Mouse (Mus musculus): ENCODE data around the gene Gm9970. TPM values are rescaled to one million over a fixed set of nuclear protein-coding genes. Genes with fewer than 3 reads are reported as not detected.
A peak's percentile ranks its signal among the peaks of the same experiment; 100 is the strongest.
"Not testable (repeated sequence)": the region's sequence is repeated elsewhere in the genome, so short reads cannot be mapped to it uniquely, and the experiment has no call there.

Gm9970 gene
- polyA plus RNA-seq, 1 experiment from 2014 or later: 0.60 TPM

- Histone ChIP-seq H3K36me3 (ENCODE audit: control insufficient read depth, insufficient read depth, low read length) (no peaks in the 10 kb centered on the region), H3K27me3 (ENCODE audit: control insufficient read depth, insufficient read depth, low read depth, low read length) (no peaks in the 10 kb centered on the region), H3K27ac (ENCODE audit: low read length) (0 out of 2 replicates have a peak overlapping the region, but pooled peaks have one; percentile 27), H3K4me3 (ENCODE audit: low read length) (no peak overlapping the region), H3K9me3 (ENCODE audit: control insufficient read depth, low read length) (no peaks in the 10 kb centered on the region), H3K9ac (ENCODE audit: low read length) (no peak overlapping the region), H3K4me1 (replicated peaks; ENCODE audit: control insufficient read depth, insufficient read depth, low read length) (peaks cover 10% of the 10 kb centered on the region), H3K4me2 (ENCODE audit: low read depth, low read length) (peak overlapping the region; percentile 76)
- 55% methylated on average over 7 of the region's 7 CpGs for WGBS
- ATAC-seq (ENCODE audit: low read depth): no peak
Measured at GRCm38 (mm10) chr5:31218294-31218693, 22.7 kb downstream of the Gm9970 start.

- not testable (repeated sequence) for ATAC-seq (ENCODE audit: low read depth); H3K4me2 ChIP-seq (ENCODE audit: low read depth, low read length); H3K27ac ChIP-seq (ENCODE audit: low read length); H3K4me3 ChIP-seq (ENCODE audit: low read length); H3K9ac ChIP-seq (ENCODE audit: low read length); H3K27me3 ChIP-seq (ENCODE audit: control insufficient read depth, insufficient read depth, low read depth, low read length); H3K36me3 ChIP-seq (ENCODE audit: control insufficient read depth, insufficient read depth, low read length); H3K9me3 ChIP-seq (ENCODE audit: control insufficient read depth, low read length)
- peaks cover 10% of the 10 kb centered on the region for H3K4me1 ChIP-seq (replicated peaks; ENCODE audit: control insufficient read depth, insufficient read depth, low read length)
- WGBS: 87% methylated on average over 6 of the region's 6 CpGs
Measured at GRCm38 (mm10) chr5:31216554-31216953, 24.5 kb downstream of the Gm9970 start.

- 87% methylated on average over 6 of the region's 6 CpGs for WGBS
- no peak overlapping the region for H3K27ac ChIP-seq (ENCODE audit: low read length)
- no peak overlapping the region for H3K4me3 ChIP-seq (ENCODE audit: low read length)
- H3K9me3 ChIP-seq (ENCODE audit: control insufficient read depth, low read length): peaks cover 4% of the 10 kb centered on the region
- no peak for ATAC-seq (ENCODE audit: low read depth)
- peaks cover 11% of the 10 kb centered on the region for H3K4me1 ChIP-seq (replicated peaks; ENCODE audit: control insufficient read depth, insufficient read depth, low read length)
- H3K9ac ChIP-seq (ENCODE audit: low read length): no peak overlapping the region
- no peaks in the 10 kb centered on the region for H3K27me3 ChIP-seq (ENCODE audit: control insufficient read depth, insufficient read depth, low read depth, low read length)
- no peak overlapping the region for H3K4me2 ChIP-seq (ENCODE audit: low read depth, low read length)
- peaks cover 43% of the 10 kb centered on the region for H3K36me3 ChIP-seq (ENCODE audit: control insufficient read depth, insufficient read depth, low read length)
Measured at GRCm38 (mm10) chr5:31204421-31204820, 36.6 kb downstream of the Gm9970 start.

GRCm38 (mm10) chr5:31203866-31204265 lies 37.2 kb downstream of the Gm9970 start:
- Histone ChIP-seq H3K4me1 (replicated peaks; ENCODE audit: control insufficient read depth, insufficient read depth, low read length) (peaks cover 11% of the 10 kb centered on the region), H3K4me3 (ENCODE audit: low read length) (no peak overlapping the region), H3K4me2 (ENCODE audit: low read depth, low read length) (no peak overlapping the region), H3K27me3 (ENCODE audit: control insufficient read depth, insufficient read depth, low read depth, low read length) (no peaks in the 10 kb centered on the region), H3K9ac (ENCODE audit: low read length) (no peak overlapping the region), H3K27ac (ENCODE audit: low read length) (no peak overlapping the region), H3K36me3 (ENCODE audit: control insufficient read depth, insufficient read depth, low read length) (peaks cover 49% of the 10 kb centered on the region), H3K9me3 (ENCODE audit: control insufficient read depth, low read length) (peaks cover 4% of the 10 kb centered on the region)
- 92% methylated on average over 2 of the region's 2 CpGs for WGBS
- ATAC-seq (ENCODE audit: low read depth): no peak

GRCm38 (mm10) chr5:31202933-31203332 lies 38.1 kb downstream of the Gm9970 start:
- Histone ChIP-seq H3K9ac (ENCODE audit: low read length) (peak overlapping the region; percentile 78), H3K36me3 (ENCODE audit: control insufficient read depth, insufficient read depth, low read length) (peaks cover 58% of the 10 kb centered on the region), H3K27me3 (ENCODE audit: control insufficient read depth, insufficient read depth, low read depth, low read length) (no peaks in the 10 kb centered on the region), H3K4me3 (ENCODE audit: low read length) (peak overlapping the region; percentile 80), H3K9me3 (ENCODE audit: control insufficient read depth, low read length) (peaks cover 4% of the 10 kb centered on the region), H3K27ac (ENCODE audit: low read length) (peak overlapping the region; percentile 83; the same call in 1 of the 2 replicates), H3K4me1 (replicated peaks; ENCODE audit: control insufficient read depth, insufficient read depth, low read length) (peaks cover 11% of the 10 kb centered on the region), H3K4me2 (ENCODE audit: low read depth, low read length) (peak overlapping the region; percentile 81)
- ATAC-seq (ENCODE audit: low read depth): no peak
- WGBS: 83% methylated on average over 7 of the region's 7 CpGs

- Histone ChIP-seq H3K9ac (ENCODE audit: low read length) (peak within 1 kb of the TSS; percentile 91), H3K4me2 (ENCODE audit: low read depth, low read length) (peak within 1 kb of the TSS; percentile 81), H3K4me3 (ENCODE audit: low read length) (peak within 1 kb of the TSS; percentile 80), H3K27ac (ENCODE audit: low read length) (peak within 1 kb of the TSS; percentile 83), H3K4me1 (replicated peaks; ENCODE audit: control insufficient read depth, insufficient read depth, low read length) (peaks cover 11% of the 10 kb centered on the region), H3K27me3 (ENCODE audit: control insufficient read depth, insufficient read depth, low read depth, low read length) (no peaks in the 10 kb centered on the region), H3K36me3 (ENCODE audit: control insufficient read depth, insufficient read depth, low read length) (peaks cover 59% of the 10 kb centered on the region), H3K9me3 (ENCODE audit: control insufficient read depth, low read length) (peaks cover 4% of the 10 kb centered on the region)
- under 1% methylated on average over 52 of the region's 53 CpGs for WGBS
- peak; percentile 98 for ATAC-seq (ENCODE audit: low read depth)
Measured at GRCm38 (mm10) chr5:31201742-31202590, 39.1 kb downstream of the Gm9970 start, which contains the start of gene Zfp513. Zfp513 (minus strand) TSS chr5:31202303.

GRCm38 (mm10) chr5:31201042-31201741 lies 39.8 kb downstream of the Gm9970 start:
- peak overlapping the region; percentile 80 for H3K4me3 ChIP-seq (ENCODE audit: low read length)
- H3K9ac ChIP-seq (ENCODE audit: low read length): peak overlapping the region; percentile 91
- no peak for ATAC-seq (ENCODE audit: low read depth)
- H3K4me2 ChIP-seq (ENCODE audit: low read depth, low read length): peak overlapping the region; percentile 62
- H3K27me3 ChIP-seq (ENCODE audit: control insufficient read depth, insufficient read depth, low read depth, low read length): no peaks in the 10 kb centered on the region
- H3K9me3 ChIP-seq (ENCODE audit: control insufficient read depth, low read length): peaks cover 4% of the 10 kb centered on the region
- WGBS: 10% methylated on average over 13 of the region's 13 CpGs
- H3K27ac ChIP-seq (ENCODE audit: low read length): peak overlapping the region; percentile 65
- H3K36me3 ChIP-seq (ENCODE audit: control insufficient read depth, insufficient read depth, low read length): peaks cover 63% of the 10 kb centered on the region
- H3K4me1 ChIP-seq (replicated peaks; ENCODE audit: control insufficient read depth, insufficient read depth, low read length): peaks cover 11% of the 10 kb centered on the region

- Histone ChIP-seq H3K36me3 (ENCODE audit: control insufficient read depth, insufficient read depth, low read length) (peaks cover 66% of the 10 kb centered on the region), H3K4me3 (ENCODE audit: low read length) (peak overlapping the region; percentile 80; the same call in 1 of the 2 replicates), H3K9ac (ENCODE audit: low read length) (no peak overlapping the region), H3K4me2 (ENCODE audit: low read depth, low read length) (peak overlapping the region; percentile 62), H3K4me1 (replicated peaks; ENCODE audit: control insufficient read depth, insufficient read depth, low read length) (peaks cover 11% of the 10 kb centered on the region), H3K27me3 (ENCODE audit: control insufficient read depth, insufficient read depth, low read depth, low read length) (no peaks in the 10 kb centered on the region), H3K9me3 (ENCODE audit: control insufficient read depth, low read length) (peaks cover 4% of the 10 kb centered on the region), H3K27ac (ENCODE audit: low read length) (no peak overlapping the region)
- WGBS: 88% methylated on average over 27 of the region's 27 CpGs
- no peak for ATAC-seq (ENCODE audit: low read depth)
Measured at GRCm38 (mm10) chr5:31200327-31200768, 40.7 kb downstream of the Gm9970 start.

- Histone ChIP-seq H3K4me3 (ENCODE audit: low read length) (no peak overlapping the region), H3K9me3 (ENCODE audit: control insufficient read depth, low read length) (peaks cover 4% of the 10 kb centered on the region), H3K4me2 (ENCODE audit: low read depth, low read length) (no peak overlapping the region), H3K4me1 (replicated peaks; ENCODE audit: control insufficient read depth, insufficient read depth, low read length) (peaks cover 11% of the 10 kb centered on the region), H3K9ac (ENCODE audit: low read length) (no peak overlapping the region), H3K27ac (ENCODE audit: low read length) (no peak overlapping the region), H3K27me3 (ENCODE audit: control insufficient read depth, insufficient read depth, low read depth, low read length) (no peaks in the 10 kb centered on the region), H3K36me3 (ENCODE audit: control insufficient read depth, insufficient read depth, low read length) (peaks cover 68% of the 10 kb centered on the region)
- WGBS: 77% methylated on average over 9 of the region's 9 CpGs
- no peak for ATAC-seq (ENCODE audit: low read depth)
Measured at GRCm38 (mm10) chr5:31199893-31200292, 41.1 kb downstream of the Gm9970 start.

All from lung, embryonic 16.5 days (tissue).